8 mouse cellular contexts compared by ENCODE assay signal in genomic region chr10:43173828-43174325, GRCm38 (mm10). TPM values are rescaled to one million over a fixed set of nuclear protein-coding genes. Genes with fewer than 3 reads are reported as not detected.
DNase-seq lines count a peak whose midpoint lies in the region; ATAC-seq and TF ChIP-seq lines count a peak whose summit lies in the region.

No protein-coding gene starts in this region.

- H3K9ac ChIP-seq in forebrain, embryonic 16.5 days (replicated peaks; ENCODE audit: low read depth, low read length): peak overlapping the region; percentile 98
- peak overlapping the region; percentile 69 for H3K9ac ChIP-seq in kidney, postnatal 0 days (ENCODE audit: low read depth, low read length)
- H3K9ac ChIP-seq in neural tube, embryonic 13.5 days: peak overlapping the region; percentile 93

- no peak overlapping the region for H3K27ac ChIP-seq in bone marrow macrophage, adult 2 months (ENCODE audit: insufficient read depth, low read depth, low read length)
- H3K27ac ChIP-seq in forebrain, embryonic 16.5 days (ENCODE audit: low read length): peak overlapping the region; percentile 96
- peak overlapping the region; percentile 25; the same call in 1 of the 2 replicates for H3K27ac ChIP-seq in kidney, postnatal 0 days
- peak overlapping the region; percentile 97 for H3K27ac ChIP-seq in neural tube, embryonic 13.5 days (replicated peaks)

- 2% methylated on average over 38 of the region's 38 CpGs for WGBS in lung, adult 2 months
- WGBS in forebrain, embryonic 16.5 days: 1% methylated on average over 23 of the region's 38 CpGs
- WGBS in kidney, postnatal 0 days: 0% methylated on average over 26 of the region's 38 CpGs
- WGBS in neural tube, embryonic 13.5 days: 0% methylated on average over 24 of the region's 38 CpGs

- no peak for TF ChIP-seq CTCF in lung, adult 2 months (IDR thresholded peaks at IDR 0.05; ENCODE audit: insufficient read depth, low read length)
- no peak for TF ChIP-seq CTCF in bone marrow macrophage, adult 2 months (IDR thresholded peaks at IDR 0.05; ENCODE audit: low read depth, low read length)
- TF ChIP-seq CTCF in kidney, postnatal 0 days (IDR thresholded peaks at IDR 0.05; ENCODE audit: low read depth): no peak

- peak; percentile 3 for DNase-seq in lung, adult 2 months
- no peak for DNase-seq in lung, postnatal 25 days (ENCODE audit: low spot score)
- DNase-seq in kidney, postnatal 0 days (ENCODE audit: low spot score): peak; percentile 36
- no peak for DNase-seq in layer of hippocampus, adult 9-11 months
- DNase-seq in layer of hippocampus, adult 8-10 months (ENCODE audit: low spot score in 2 of 2): no peak

- peaks cover 3% of the 10 kb centered on the region for H3K4me1 ChIP-seq in lung, adult 2 months (ENCODE audit: control insufficient read depth, insufficient read depth, low read length)
- no peaks in the 10 kb centered on the region for H3K4me1 ChIP-seq in bone marrow macrophage, adult 2 months (ENCODE audit: control insufficient read depth, insufficient read depth, low read length)
- peaks cover 34% of the 10 kb centered on the region for H3K4me1 ChIP-seq in forebrain, embryonic 16.5 days (replicated peaks; ENCODE audit: control insufficient read depth, insufficient read depth, low read length)
- no peaks in the 10 kb centered on the region for H3K4me1 ChIP-seq in kidney, postnatal 0 days (replicated peaks; ENCODE audit: insufficient read depth, low read length)
- peaks cover 51% of the 10 kb centered on the region for H3K4me1 ChIP-seq in neural tube, embryonic 13.5 days (replicated peaks)

- peak overlapping the region; percentile 74 for H3K4me2 ChIP-seq in forebrain, embryonic 16.5 days (ENCODE audit: low read length)
- H3K4me2 ChIP-seq in kidney, postnatal 0 days (ENCODE audit: low read length): peak overlapping the region; percentile 98
- peak overlapping the region; percentile 88 for H3K4me2 ChIP-seq in neural tube, embryonic 13.5 days

- no peaks in the 10 kb centered on the region for H3K36me3 ChIP-seq in forebrain, embryonic 16.5 days (ENCODE audit: control insufficient read depth, insufficient read depth)
- H3K36me3 ChIP-seq in kidney, postnatal 0 days (ENCODE audit: insufficient read depth, low read length): no peaks in the 10 kb centered on the region
- H3K36me3 ChIP-seq in neural tube, embryonic 13.5 days: no peaks in the 10 kb centered on the region

- TF ChIP-seq POLR2A in lung, adult 2 months (IDR thresholded peaks at IDR 0.05; ENCODE audit: borderline replicate concordance, extremely low read depth, low read depth, low read length): no peak
- TF ChIP-seq POLR2A in bone marrow macrophage, adult 2 months (IDR thresholded peaks at IDR 0.05; ENCODE audit: borderline replicate concordance, low read depth, low read length): no peak

- H3K9me3 ChIP-seq in forebrain, embryonic 16.5 days (ENCODE audit: control insufficient read depth, low read length): no peaks in the 10 kb centered on the region
- no peaks in the 10 kb centered on the region for H3K9me3 ChIP-seq in kidney, postnatal 0 days (replicated peaks; ENCODE audit: low read length)
- no peaks in the 10 kb centered on the region for H3K9me3 ChIP-seq in neural tube, embryonic 13.5 days

- peak overlapping the region; percentile 55 for H3K4me3 ChIP-seq in lung, adult 2 months (replicated peaks; ENCODE audit: extremely low read depth, low read depth, low read length)
- H3K4me3 ChIP-seq in bone marrow macrophage, adult 2 months (ENCODE audit: insufficient read depth, low read length): peak overlapping the region; percentile 61
- H3K4me3 ChIP-seq in forebrain, embryonic 16.5 days (replicated peaks; ENCODE audit: low read length): peak overlapping the region; percentile 68
- H3K4me3 ChIP-seq in kidney, postnatal 0 days (replicated peaks; ENCODE audit: low read depth, low read length): peak overlapping the region; percentile 82
- peak overlapping the region; percentile 88 for H3K4me3 ChIP-seq in neural tube, embryonic 13.5 days

- peak; percentile 47 for ATAC-seq in forebrain, embryonic 16.5 days
- ATAC-seq in kidney, postnatal 0 days (replicated peaks; ENCODE audit: low FRiP score, low read depth): peak; percentile 30; the same call in 1 of the 2 replicates
- ATAC-seq in neural tube, embryonic 13.5 days (ENCODE audit: low read depth): peak; percentile 76

- H3K27me3 ChIP-seq in forebrain, embryonic 16.5 days (replicated peaks; ENCODE audit: control insufficient read depth, insufficient read depth, low read length): 0 out of 2 replicates have a peak, but pooled peaks cover 3% of the 10 kb centered on the region
- peaks cover 15% of the 10 kb centered on the region for H3K27me3 ChIP-seq in kidney, postnatal 0 days (ENCODE audit: insufficient read depth, low read length)
- H3K27me3 ChIP-seq in neural tube, embryonic 13.5 days: peaks cover 18% of the 10 kb centered on the region

RNA-seq across cellular contexts. Expression of gene Sobp, which starts 0.5 kb away (rescaled TPM):
- polyA plus RNA-seq in lung, adult 2 months (2012; rRNA removed): 0.75 and 1.2 TPM in 2 replicates
- not detected in 2 replicates for polyA plus RNA-seq in bone marrow macrophage, adult 2 months (2012; ENCODE audit: insufficient read depth, insufficient read length, missing spikeins)
- polyA plus RNA-seq in forebrain, embryonic 16.5 days (2015; fragmentation: Nextera tagmentation; extraction: Ambion mirVana): 15.1 and 16.1 TPM in 2 replicates
- polyA plus RNA-seq in kidney, postnatal 0 days (2015; fragmentation: Nextera tagmentation; extraction: Ambion mirVana): 0.91 and 1.2 TPM in 2 replicates
- polyA plus RNA-seq in neural tube, embryonic 13.5 days (2015; fragmentation: Nextera tagmentation; extraction: Ambion mirVana): 8.3 and 10.2 TPM in 2 replicates
- total RNA-seq in layer of hippocampus, adult 8-10 months (2022): 10 to 100 TPM; 70.2 to 79.5 (median 72.3) TPM

RNA-seq across cellular contexts. Expression of gene 9030612E09Rik, which starts 0.6 kb away (rescaled TPM):
- polyA plus RNA-seq in lung, adult 2 months (2012; rRNA removed): 0.18 and 0.36 TPM in 2 replicates
- polyA plus RNA-seq in bone marrow macrophage, adult 2 months (2012; ENCODE audit: insufficient read depth, insufficient read length, missing spikeins): not detected in 2 replicates
- 2.4 and 2.5 TPM in 2 replicates for polyA plus RNA-seq in forebrain, embryonic 16.5 days (2015; fragmentation: Nextera tagmentation; extraction: Ambion mirVana)
- polyA plus RNA-seq in kidney, postnatal 0 days (2015; fragmentation: Nextera tagmentation; extraction: Ambion mirVana): 0.62 and 0.68 TPM in 2 replicates
- polyA plus RNA-seq in neural tube, embryonic 13.5 days (2015; fragmentation: Nextera tagmentation; extraction: Ambion mirVana): 1.9 TPM in 2 replicates
- 1 to 10 TPM; 1.5 to 2.0 (median 1.7) TPM for total RNA-seq in layer of hippocampus, adult 8-10 months (2022)

RNA-seq across cellular contexts. Expression of gene Pdss2, which starts 47.4 kb away (rescaled TPM):
- polyA plus RNA-seq in lung, adult 2 months (2012; rRNA removed): 5.6 and 6.4 TPM in 2 replicates
- polyA plus RNA-seq in bone marrow macrophage, adult 2 months (2012; ENCODE audit: insufficient read depth, insufficient read length, missing spikeins): 5.9 and 6.1 TPM in 2 replicates
- 15.7 and 17.7 TPM in 2 replicates for polyA plus RNA-seq in forebrain, embryonic 16.5 days (2015; fragmentation: Nextera tagmentation; extraction: Ambion mirVana)
- polyA plus RNA-seq in kidney, postnatal 0 days (2015; fragmentation: Nextera tagmentation; extraction: Ambion mirVana): 13.7 and 15.6 TPM in 2 replicates
- 14.0 and 14.6 TPM in 2 replicates for polyA plus RNA-seq in neural tube, embryonic 13.5 days (2015; fragmentation: Nextera tagmentation; extraction: Ambion mirVana)
- 10 to 100 TPM; 17.4 to 21.2 (median 18.2) TPM for total RNA-seq in layer of hippocampus, adult 8-10 months (2022)

Comparison
In these comparisons a context has a peak if more than half of its experiments do, and no peak if none do; other contexts are left out.
1. DNase-seq: peak in lung, adult 2 months (single experiment) and kidney, postnatal 0 days (single experiment); none in lung, postnatal 25 days (single experiment), layer of hippocampus, adult 9-11 months (single experiment) and layer of hippocampus, adult 8-10 months (0 of 2).
2. Peak in every context shown above with its lines, with median percentiles within 50 percentile points of each other: H3K4me3 ChIP-seq, ATAC-seq, H3K4me2 ChIP-seq and H3K9ac ChIP-seq.